Mouse (Mus musculus) heart, embryonic 10.5 days (tissue): ENCODE data around the gene Gm9903. TPM values are rescaled to one million over a fixed set of nuclear protein-coding genes. Genes with fewer than 3 reads are reported as not detected.

ENCODE experiments used
- DNase-seq: peaks from one replicate; pipeline ENCODE4 v3.0.0-alpha.2; 2017; ENCODE audit warnings: low spot score
- H3K27ac ChIP-seq: fragments of 300-500 bp; sonication (generic); 2 replicates; pipeline ENCODE4 v1.5.1; 2016; ENCODE audit warnings: mild to moderate bottlenecking
- H3K27me3 ChIP-seq: fragments of 300-500 bp; sonication (generic); 2 replicates; pipeline ENCODE4 v1.6.1; 2016; ENCODE audit warnings: mild to moderate bottlenecking; ENCODE audit not compliant: poor library complexity, insufficient read depth, severe bottlenecking
- H3K36me3 ChIP-seq: fragments of 300-500 bp; sonication (generic); 2 replicates; pipeline ENCODE4 v1.6.1; 2016; ENCODE audit warnings: mild to moderate bottlenecking, moderate library complexity
- H3K4me1 ChIP-seq: fragments of 300-500 bp; sonication (generic); 2 replicates; pipeline ENCODE4 v1.6.1; 2016; ENCODE audit warnings: mild to moderate bottlenecking
- H3K4me3 ChIP-seq: fragments of 300-500 bp; sonication (generic); 2 replicates; pipeline ENCODE4 v1.5.1; 2016; ENCODE audit warnings: mild to moderate bottlenecking, moderate library complexity
- H3K9me3 ChIP-seq: fragments of 300-500 bp; sonication (generic); 2 replicates; pipeline ENCODE4 v1.6.1; 2016; ENCODE audit warnings: mild to moderate bottlenecking, moderate library complexity
- WGBS: fragments of 180-500 bp; shearing (Covaris S2); methylation state at CpG from one replicate; pipeline ENCODE4 v1.1.7; 2016; 5-methylcytosine and 5-hydroxymethylcytosine counted together
- polyA plus RNA-seq: library from polyadenylated mRNA; unstranded; fragments of >200 nt; fragmentation: Nextera tagmentation; extraction: Ambion mirVana; gene quantifications from 2 replicates; pipeline ENCODE4 v1.2.1, GENCODE M21; 2016

The Gm9903 gene
- polyA plus RNA-seq, 1 experiment from 2014 or later: 0.79 TPM

DNA sequence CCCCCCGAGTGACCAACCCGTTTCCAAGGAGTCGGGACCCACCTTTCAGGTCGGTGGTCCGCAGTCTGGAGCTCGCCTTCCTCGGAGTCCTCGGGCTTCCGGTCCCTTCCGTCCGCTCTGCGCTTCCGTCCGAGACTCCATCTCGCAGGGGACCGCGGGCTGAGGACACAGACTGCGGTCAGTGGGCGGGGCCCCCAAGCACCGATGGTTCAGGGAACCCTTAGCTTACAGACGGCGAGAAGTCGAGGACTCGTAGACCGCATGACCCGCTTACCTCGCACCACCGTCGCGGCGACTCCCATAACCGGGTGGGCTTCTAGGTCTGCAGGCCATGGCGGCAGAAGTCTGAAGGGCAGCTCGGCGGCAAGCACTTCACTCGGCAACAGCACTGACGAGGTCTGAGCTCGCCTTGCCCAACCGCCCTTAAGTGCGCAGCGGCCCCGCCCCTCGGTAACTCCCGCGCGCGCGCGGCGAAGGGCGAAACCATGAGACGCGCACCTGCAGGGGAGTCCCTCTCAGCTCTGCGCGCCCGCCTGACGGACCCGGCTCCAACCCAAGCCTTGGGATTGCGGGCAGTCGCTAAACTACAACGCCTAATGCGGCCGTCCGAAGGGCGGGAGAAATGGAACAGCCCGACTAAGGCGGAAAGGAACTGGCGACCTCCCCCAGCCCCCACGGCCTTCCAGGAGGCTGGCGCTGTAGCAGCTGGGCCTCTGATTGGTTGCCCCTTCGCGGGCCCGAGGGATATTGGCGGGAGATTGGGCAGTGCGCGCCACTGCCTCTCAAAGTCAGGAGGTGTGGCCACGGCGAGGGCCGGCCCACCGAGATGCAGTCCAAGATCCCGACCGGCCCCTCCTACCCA, 22.4 kb downstream of the Gm9903 start, which contains the start of gene Slbp:
Gene Slbp (minus strand): TSS at position 654 of the 862 bp plus-strand sequence.
- Histone ChIP-seq H3K9me3 (no peaks in the 10 kb centered on the region), H3K36me3 (peaks cover 57% of the 10 kb centered on the region), H3K27me3 (no peaks in the 10 kb centered on the region), H3K4me1 (peaks cover 51% of the 10 kb centered on the region), H3K27ac (peak within 1 kb of the TSS; percentile 100), H3K4me3 (peak within 1 kb of the TSS; percentile 75)
- peak; percentile 98 for DNase-seq
- WGBS: under 1% methylated on average over 82 of the region's 82 CpGs

DNA sequence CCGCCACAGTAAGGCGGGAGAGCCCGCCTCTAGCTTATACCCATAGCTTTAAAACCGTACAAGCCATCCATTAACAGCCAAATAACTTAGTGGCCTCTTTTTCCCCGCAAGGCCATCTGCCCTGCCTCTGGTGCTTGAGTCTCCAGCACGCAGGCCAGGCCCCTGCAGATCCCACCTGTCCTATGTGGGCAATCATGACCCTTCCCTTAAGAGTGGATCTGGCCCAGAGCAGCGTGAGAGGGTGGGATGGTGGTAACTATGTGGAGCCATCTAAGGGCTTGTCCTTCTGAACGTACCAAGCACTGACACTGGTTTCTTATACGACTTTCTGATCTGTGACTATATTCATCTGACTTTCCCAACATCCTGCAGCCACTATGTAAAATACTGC, 23.1 kb downstream of the Gm9903 start:
- no peaks in the 10 kb centered on the region for H3K9me3 ChIP-seq
- H3K27me3 ChIP-seq: no peaks in the 10 kb centered on the region
- peaks cover 51% of the 10 kb centered on the region for H3K36me3 ChIP-seq
- no peak for DNase-seq
- peak overlapping the region; percentile 75 for H3K4me3 ChIP-seq
- WGBS: 5% methylated on average over 9 of the region's 9 CpGs
- peak overlapping the region; percentile 100 for H3K27ac ChIP-seq
- peaks cover 51% of the 10 kb centered on the region for H3K4me1 ChIP-seq

- H3K27ac ChIP-seq: no peak overlapping the region
- H3K4me3 ChIP-seq: no peak overlapping the region
- WGBS: 93% methylated on average over 13 of the region's 13 CpGs
- peaks cover 55% of the 10 kb centered on the region for H3K4me1 ChIP-seq
- peaks cover 38% of the 10 kb centered on the region for H3K36me3 ChIP-seq
- no peak for DNase-seq
- no peaks in the 10 kb centered on the region for H3K27me3 ChIP-seq
- no peaks in the 10 kb centered on the region for H3K9me3 ChIP-seq
These were observed 24.7 kb downstream of the Gm9903 start for GRCm38 (mm10) chr5:33654424-33654823.

DNA sequence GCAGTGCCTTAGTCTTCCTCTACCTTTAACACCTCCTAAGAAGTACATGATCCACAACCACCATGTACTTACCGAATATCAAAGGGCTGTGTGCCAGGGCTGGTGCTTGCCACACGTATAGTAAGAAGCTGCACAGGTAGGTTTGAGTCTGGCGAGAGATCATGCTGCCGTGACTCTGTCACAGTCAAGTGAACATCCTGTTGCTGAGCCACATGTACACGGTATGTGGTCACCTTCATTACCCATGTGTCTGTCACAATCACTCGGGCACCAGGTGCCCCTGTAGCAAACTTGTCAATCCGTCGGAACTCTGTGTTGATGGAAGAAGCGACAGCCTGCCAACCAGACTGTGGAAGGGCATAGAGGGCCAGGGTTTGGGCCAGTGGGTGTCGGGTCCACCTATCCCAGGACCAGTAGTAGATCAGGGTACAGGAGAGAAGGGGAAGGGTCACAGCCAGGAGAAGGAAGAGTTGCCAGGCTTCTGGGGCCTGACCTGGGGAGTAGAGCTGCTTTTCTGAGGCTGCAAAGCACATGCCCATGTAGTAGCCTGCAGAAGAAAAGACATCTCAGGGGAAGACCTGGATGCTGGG, 25.6 kb downstream of the Gm9903 start:
- no peaks in the 10 kb centered on the region for H3K27me3 ChIP-seq
- H3K4me1 ChIP-seq: peaks cover 57% of the 10 kb centered on the region
- H3K9me3 ChIP-seq: no peaks in the 10 kb centered on the region
- peaks cover 32% of the 10 kb centered on the region for H3K36me3 ChIP-seq
- no peak overlapping the region for H3K27ac ChIP-seq
- no peak for DNase-seq
- WGBS: 90% methylated on average over 10 of the region's 10 CpGs
- no peak overlapping the region for H3K4me3 ChIP-seq

DNA sequence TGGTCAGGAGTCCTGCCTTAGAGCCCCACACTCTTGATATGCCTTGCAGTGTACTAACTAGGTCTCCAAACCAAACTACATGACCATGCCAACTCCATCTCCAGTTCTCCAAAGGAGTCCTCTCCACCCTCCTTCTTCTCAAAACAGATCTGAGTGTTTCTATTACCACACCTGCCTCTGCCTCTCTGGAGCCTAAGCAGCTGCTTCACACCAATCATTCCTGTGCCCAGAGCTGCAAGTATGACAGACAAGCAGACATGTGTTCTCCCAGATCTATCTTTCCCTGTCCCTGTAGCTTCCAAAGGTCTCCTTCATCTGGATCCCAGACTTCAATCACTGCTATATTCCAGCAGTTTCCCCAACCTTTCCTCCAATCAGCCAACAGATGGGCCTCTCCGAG, 27.0 kb downstream of the Gm9903 start:
- H3K36me3 ChIP-seq: peaks cover 44% of the 10 kb centered on the region
- DNase-seq: no peak
- H3K4me1 ChIP-seq: peaks cover 50% of the 10 kb centered on the region
- H3K27ac ChIP-seq: peak overlapping the region; percentile 95
- H3K27me3 ChIP-seq: no peaks in the 10 kb centered on the region
- H3K9me3 ChIP-seq: no peaks in the 10 kb centered on the region
- peak overlapping the region; percentile 93 for H3K4me3 ChIP-seq
- 44% methylated on average over 1 of the region's 1 CpGs for WGBS

DNA sequence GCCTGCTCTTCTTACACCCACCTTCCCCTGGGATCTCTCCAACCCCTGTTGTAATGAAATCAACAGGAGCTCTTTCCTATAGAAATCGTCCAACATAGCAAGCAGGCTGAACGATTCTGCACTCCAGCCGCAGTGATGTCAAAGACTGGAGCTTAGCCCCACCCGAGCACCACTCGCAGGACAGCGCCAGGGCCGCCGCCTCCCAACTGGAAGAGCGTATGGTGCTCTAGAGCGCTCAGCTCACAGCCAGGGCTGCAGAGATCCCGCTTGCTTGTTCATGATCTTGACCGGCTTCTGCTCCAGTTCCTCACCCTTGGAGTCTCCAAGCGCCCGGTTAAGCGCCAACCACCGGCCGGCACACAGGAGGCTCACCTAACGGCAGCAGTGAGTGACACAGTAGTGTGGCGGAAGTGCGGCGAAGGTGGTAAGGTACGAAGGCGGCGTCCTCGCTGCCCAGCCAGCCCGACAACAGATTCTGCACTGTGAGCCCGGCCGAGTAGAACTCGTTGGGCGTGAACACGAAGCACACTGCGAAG, 27.6 kb downstream of the Gm9903 start:
- Histone ChIP-seq H3K9me3 (no peaks in the 10 kb centered on the region), H3K27me3 (no peaks in the 10 kb centered on the region), H3K36me3 (peaks cover 49% of the 10 kb centered on the region), H3K4me1 (peaks cover 50% of the 10 kb centered on the region), H3K4me3 (peak overlapping the region; percentile 93), H3K27ac (peak overlapping the region; percentile 95)
- under 1% methylated on average over 32 of the region's 32 CpGs for WGBS
- DNase-seq: no peak

- H3K27me3 ChIP-seq: no peaks in the 10 kb centered on the region
- peak; percentile 100 for DNase-seq
- no peaks in the 10 kb centered on the region for H3K9me3 ChIP-seq
- peak within 1 kb of the TSS; percentile 95 for H3K27ac ChIP-seq
- under 1% methylated on average over 60 of the region's 60 CpGs for WGBS
- H3K36me3 ChIP-seq: peaks cover 56% of the 10 kb centered on the region
- H3K4me3 ChIP-seq: peak within 1 kb of the TSS; percentile 93
- H3K4me1 ChIP-seq: peaks cover 44% of the 10 kb centered on the region
These were observed 28.3 kb downstream of the Gm9903 start, which contains the start of the genes Tacc3 and Tmem129 for GRCm38 (mm10) chr5:33657787-33658663. Tacc3 (plus strand) TSS chr5:33658128. Tmem129 (minus strand) TSS chr5:33658416.

- under 1% methylated on average over 26 of the region's 26 CpGs for WGBS
- Histone ChIP-seq H3K9me3 (no peaks in the 10 kb centered on the region), H3K27me3 (no peaks in the 10 kb centered on the region), H3K4me1 (peaks cover 38% of the 10 kb centered on the region), H3K4me3 (peak overlapping the region; percentile 93), H3K27ac (peak overlapping the region; percentile 95), H3K36me3 (peaks cover 54% of the 10 kb centered on the region)
- no peak for DNase-seq
These were observed 28.9 kb downstream of the Gm9903 start for GRCm38 (mm10) chr5:33658664-33659050.

- Histone ChIP-seq H3K36me3 (peaks cover 93% of the 10 kb centered on the region), H3K27me3 (no peaks in the 10 kb centered on the region), H3K4me3 (no peak overlapping the region), H3K9me3 (no peaks in the 10 kb centered on the region), H3K27ac (no peak overlapping the region), H3K4me1 (no peaks in the 10 kb centered on the region)
- DNase-seq: no peak
These were observed 38.5 kb downstream of the Gm9903 start for GRCm38 (mm10) chr5:33668223-33668622.

DNA sequence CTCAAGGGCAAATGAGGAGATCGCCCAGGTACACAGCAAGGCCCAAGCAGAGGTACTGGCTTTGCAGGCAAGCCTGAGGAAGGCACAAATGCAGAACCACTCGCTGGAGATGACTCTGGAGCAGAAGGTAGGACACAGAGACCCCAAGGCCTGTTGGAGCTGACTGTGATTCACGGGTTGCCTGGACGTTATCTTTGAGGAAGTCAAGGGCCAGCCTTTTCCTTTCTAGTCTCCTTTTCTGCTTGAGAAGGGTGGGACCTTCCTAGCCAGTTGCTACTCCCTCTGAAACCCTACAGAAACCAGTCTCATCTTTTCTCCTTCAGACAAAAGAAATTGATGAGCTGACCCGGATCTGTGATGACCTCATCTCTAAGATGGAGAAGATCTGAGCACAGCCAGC, 41.9 kb downstream of the Gm9903 start:
- no peak for DNase-seq
- Histone ChIP-seq H3K4me3 (no peak overlapping the region), H3K4me1 (peaks cover 8% of the 10 kb centered on the region; the same call in 1 of the 2 replicates), H3K36me3 (peaks cover 65% of the 10 kb centered on the region), H3K9me3 (no peaks in the 10 kb centered on the region), H3K27ac (0 out of 2 replicates have a peak overlapping the region, but pooled peaks have one; percentile 24), H3K27me3 (no peaks in the 10 kb centered on the region)
- WGBS: 66% methylated on average over 5 of the region's 5 CpGs

DNA sequence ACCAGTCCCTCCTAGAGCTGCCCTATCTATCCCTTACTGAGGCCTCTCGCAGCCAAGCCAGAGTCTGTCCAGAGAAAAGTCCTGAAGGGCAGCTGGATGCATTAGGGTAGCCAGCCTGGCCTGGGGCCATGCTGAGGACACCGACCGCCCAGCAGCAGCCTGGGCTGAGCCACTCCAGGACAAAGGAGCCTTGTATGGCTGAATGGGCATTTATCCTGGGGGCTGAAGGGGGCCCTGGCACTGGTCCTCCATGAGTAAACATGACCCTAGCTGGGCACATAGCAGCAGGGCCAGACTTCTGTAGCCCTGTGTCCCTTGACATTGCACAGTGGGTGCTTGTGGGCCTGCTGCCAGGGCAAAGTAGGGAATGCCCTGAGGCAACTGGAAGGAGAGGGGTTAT, 44.7 kb downstream of the Gm9903 start:
- Histone ChIP-seq H3K27me3 (no peaks in the 10 kb centered on the region), H3K9me3 (no peaks in the 10 kb centered on the region), H3K36me3 (peaks cover 38% of the 10 kb centered on the region), H3K4me1 (peaks cover 8% of the 10 kb centered on the region; the same call in 1 of the 2 replicates), H3K4me3 (no peak overlapping the region), H3K27ac (no peak overlapping the region)
- WGBS: 82% methylated on average over 3 of the region's 3 CpGs
- DNase-seq: no peak

- Histone ChIP-seq H3K9me3 (no peaks in the 10 kb centered on the region), H3K27ac (no peak overlapping the region), H3K27me3 (no peaks in the 10 kb centered on the region), H3K4me3 (no peak overlapping the region), H3K36me3 (peaks cover 22% of the 10 kb centered on the region), H3K4me1 (peaks cover 8% of the 10 kb centered on the region)
- no peak for DNase-seq
- 0% methylated on average over 1 of the region's 1 CpGs for WGBS
These were observed 46.2 kb downstream of the Gm9903 start for GRCm38 (mm10) chr5:33675964-33676363.
